Mouse (Mus musculus) urinary bladder, postnatal 10 days (tissue): Measurements from ENCODE around the gene 4933407L21Rik.

Experiments used
- DNase-seq: peaks from one replicate; pipeline ENCODE4 v3.0.0; 2022; ENCODE audit warnings: low spot score

4933407L21Rik gene

GRCm38 (mm10) chr1:85928057-85928687 lies at the start of gene 4933407L21Rik:
4933407L21Rik (plus strand) TSS chr1:85928483.
- DNase-seq, result no peak

GRCm38 (mm10) chr1:85882003-85882402 lies 46.3 kb upstream of the 4933407L21Rik start:
- DNase-seq, result no peak

- DNase-seq, result no peak
Measured at GRCm38 (mm10) chr1:85887221-85887620, 41.1 kb upstream of the 4933407L21Rik start.

- peak; percentile 56 for DNase-seq
Measured at GRCm38 (mm10) chr1:85894231-85894747, 34.0 kb upstream of the 4933407L21Rik start, which contains the start of gene Itm2c. Itm2c (plus strand) TSS chr1:85894281.

- DNase-seq, result no peak
Measured at GRCm38 (mm10) chr1:85894748-85895360, 33.4 kb upstream of the 4933407L21Rik start.

GRCm38 (mm10) chr1:85895391-85895837 lies 32.9 kb upstream of the 4933407L21Rik start:
- DNase-seq, result no peak

GRCm38 (mm10) chr1:85896110-85896509 lies 32.2 kb upstream of the 4933407L21Rik start:
- DNase-seq, result no peak

- no peak for DNase-seq
Measured at GRCm38 (mm10) chr1:85896781-85897700, 31.2 kb upstream of the 4933407L21Rik start.

GRCm38 (mm10) chr1:85897901-85898760 lies 30.2 kb upstream of the 4933407L21Rik start:
- no peak for DNase-seq

- DNase-seq, result no peak
Measured at GRCm38 (mm10) chr1:85898761-85899387, 29.4 kb upstream of the 4933407L21Rik start.

GRCm38 (mm10) chr1:85899388-85899761 lies 28.9 kb upstream of the 4933407L21Rik start:
- DNase-seq, result no peak

GRCm38 (mm10) chr1:85900521-85901333 lies 27.6 kb upstream of the 4933407L21Rik start:
- DNase-seq, result no peak

GRCm38 (mm10) chr1:85901516-85902107 lies 26.7 kb upstream of the 4933407L21Rik start:
- DNase-seq, result no peak

GRCm38 (mm10) chr1:85902108-85902561 lies 26.1 kb upstream of the 4933407L21Rik start:
- DNase-seq, result no peak

GRCm38 (mm10) chr1:85906892-85907291 lies 21.4 kb upstream of the 4933407L21Rik start:
- no peak for DNase-seq

GRCm38 (mm10) chr1:85908754-85909590 lies 19.3 kb upstream of the 4933407L21Rik start:
- no peak for DNase-seq

- DNase-seq, result no peak
Measured at GRCm38 (mm10) chr1:85913078-85913755, 15.1 kb upstream of the 4933407L21Rik start.

- DNase-seq, result no peak
Measured at GRCm38 (mm10) chr1:85915890-85916289, 12.4 kb upstream of the 4933407L21Rik start.
